Mouse (Mus musculus) lung, adult 2 months (tissue): ENCODE measurements at regions not wholly inside any gene's neighbourhood (a gene's known extent, or its start where the extent isn't known, plus 50 kb on each side); places are given as distances from the start of the nearest gene placed in this dataset.

Source experiments
- DNase-seq: peaks from one replicate; pipeline ENCODE4 v3.0.0; 2022
- H3K4me1 ChIP-seq: fragments of 200-500 bp; 2 replicates; pipeline ENCODE4 v1.6.1; 2011; ENCODE audit warnings: low read length; ENCODE audit not compliant: control insufficient read depth, insufficient read depth
- H3K4me3 ChIP-seq: fragments of 200-500 bp; replicated peaks from 2 replicates; pipeline ENCODE3; 2011; ENCODE audit warnings: low read depth, mild to moderate bottlenecking, control low read depth, low read length; ENCODE audit errors: extremely low read depth
- CTCF ChIP-seq: fragments of 200-500 bp; IDR thresholded peaks from 2 replicates; pipeline ENCODE4 v1.5.1; 2011; ENCODE audit warnings: mild to moderate bottlenecking, low read length, control low read depth; ENCODE audit not compliant: insufficient read depth
- POLR2A ChIP-seq: fragments of 200-500 bp; IDR thresholded peaks from 2 replicates; pipeline ENCODE4 v1.6.1; 2011; ENCODE audit warnings: low read depth, mild to moderate bottlenecking, control low read depth, low read length, borderline replicate concordance; ENCODE audit errors: extremely low read depth
- WGBS: fragments of 180-500 bp; shearing (Covaris S2); methylation state at CpG from one replicate; pipeline ENCODE4 v1.1.7; 2018; 5-methylcytosine and 5-hydroxymethylcytosine counted together

- WGBS: 30% methylated on average over 6 of the region's 6 CpGs
- TF ChIP-seq POLR2A (no peak), CTCF (no peak)
These were observed 1389.0 kb upstream of the Acvr2a start for GRCm38 (mm10) chr2:47424910-47425309.

GRCm38 (mm10) chr2:47429843-47430242, 1384.1 kb upstream of the Acvr2a start:
- WGBS: 68% methylated on average over 2 of the region's 2 CpGs
- H3K4me3 ChIP-seq: no peak overlapping the region
- TF ChIP-seq CTCF (no peak), POLR2A (no peak)
- no peak for DNase-seq
- no peaks in the 10 kb centered on the region for H3K4me1 ChIP-seq

More at GRCm38 (mm10) chr2:47424910-47425309, 1389.0 kb upstream of the Acvr2a start:
- no peaks in the 10 kb centered on the region for H3K4me1 ChIP-seq
- DNase-seq: no peak
- no peak overlapping the region for H3K4me3 ChIP-seq

GRCm38 (mm10) chr2:47466043-47466442, 1347.9 kb upstream of the Acvr2a start:
- TF ChIP-seq CTCF: no peak
- TF ChIP-seq POLR2A: no peak
- WGBS: 65% methylated on average over 4 of the region's 4 CpGs
- Histone ChIP-seq H3K4me1 (no peaks in the 10 kb centered on the region), H3K4me3 (no peak overlapping the region)
- no peak for DNase-seq

- 15% methylated on average over 5 of the region's 5 CpGs for WGBS
- no peak overlapping the region for H3K4me3 ChIP-seq
- peak; percentile 5 for DNase-seq
- TF ChIP-seq POLR2A: no peak
- TF ChIP-seq CTCF: no peak
- no peaks in the 10 kb centered on the region for H3K4me1 ChIP-seq
These were observed 1321.9 kb upstream of the Acvr2a start for GRCm38 (mm10) chr2:47491874-47492539.
